Mouse (Mus musculus) thymus, postnatal 25 days (tissue): ENCODE data around the gene Ttc37.

Experiments
- DNase-seq: peaks from one replicate; pipeline ENCODE4 v3.0.0; 2022

Gene Ttc37

GRCm38 (mm10) chr13:76160587-76160986 lies 62.1 kb downstream of the Ttc37 start:
- no peak for DNase-seq

- no peak for DNase-seq
Measured at GRCm38 (mm10) chr13:76174297-76174696, 75.8 kb downstream of the Ttc37 start.

- DNase-seq = no peak
Measured at GRCm38 (mm10) chr13:76178700-76179099, 80.2 kb downstream of the Ttc37 start.

GRCm38 (mm10) chr13:76187651-76188050 lies 89.1 kb downstream of the Ttc37 start:
- no peak for DNase-seq

- DNase-seq = no peak
Measured at GRCm38 (mm10) chr13:76189190-76189589, 90.7 kb downstream of the Ttc37 start.

- DNase-seq = no peak
Measured at GRCm38 (mm10) chr13:76190273-76190672, 91.7 kb downstream of the Ttc37 start.

- DNase-seq = no peak
Measured at GRCm38 (mm10) chr13:76194937-76195336, 96.4 kb downstream of the Ttc37 start.

- no peak for DNase-seq
Measured at GRCm38 (mm10) chr13:76195431-76196138, 97.1 kb downstream of the Ttc37 start.

DNA sequence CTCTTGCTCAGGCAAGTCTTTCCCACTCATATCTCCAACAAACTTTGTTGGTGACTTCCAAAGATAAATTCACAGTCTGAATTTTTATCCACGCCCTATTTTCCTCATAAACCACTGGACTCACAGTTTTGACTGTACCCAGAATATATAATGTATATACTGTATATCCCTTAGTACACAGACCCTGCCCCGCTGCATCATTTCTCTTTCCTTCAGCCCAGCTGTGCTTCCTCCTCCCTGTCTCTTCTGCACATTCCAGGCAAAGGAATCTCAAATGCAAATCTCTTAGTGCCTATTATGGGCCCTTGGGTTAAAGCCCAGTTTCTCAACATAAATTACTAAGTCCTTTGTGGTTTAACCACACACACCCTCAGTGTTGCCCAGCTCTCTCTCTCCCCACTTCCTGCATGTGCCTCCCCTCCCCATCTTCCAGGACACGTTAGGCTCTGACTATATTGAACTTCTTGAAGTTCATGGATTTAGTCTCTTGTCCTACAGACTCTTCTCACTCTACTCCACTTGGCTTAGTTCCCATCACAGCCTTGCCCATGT lies 98.8 kb downstream of the Ttc37 start:
- no peak for DNase-seq

DNA sequence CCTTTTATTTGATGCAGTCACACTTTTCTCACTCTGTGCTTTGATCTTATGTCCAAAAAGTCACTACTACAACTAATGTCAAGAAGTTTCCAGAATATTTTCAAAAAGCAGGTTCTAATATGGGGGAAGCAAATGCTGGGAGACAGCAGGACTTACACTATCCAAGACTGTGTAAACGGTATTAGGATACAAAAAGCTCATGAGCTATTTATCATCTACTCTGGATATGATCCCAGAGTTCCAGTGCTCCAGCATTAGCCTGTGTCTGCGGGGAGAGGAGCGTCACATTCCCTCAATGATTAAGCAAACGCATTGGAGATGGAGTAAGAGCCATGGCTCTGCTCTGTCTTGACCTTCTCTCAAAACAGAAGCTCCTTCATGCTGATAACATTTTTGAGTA lies 101.4 kb downstream of the Ttc37 start:
- no peak for DNase-seq

- DNase-seq = no peak
Measured at GRCm38 (mm10) chr13:76214928-76215327, 116.4 kb downstream of the Ttc37 start.

DNA sequence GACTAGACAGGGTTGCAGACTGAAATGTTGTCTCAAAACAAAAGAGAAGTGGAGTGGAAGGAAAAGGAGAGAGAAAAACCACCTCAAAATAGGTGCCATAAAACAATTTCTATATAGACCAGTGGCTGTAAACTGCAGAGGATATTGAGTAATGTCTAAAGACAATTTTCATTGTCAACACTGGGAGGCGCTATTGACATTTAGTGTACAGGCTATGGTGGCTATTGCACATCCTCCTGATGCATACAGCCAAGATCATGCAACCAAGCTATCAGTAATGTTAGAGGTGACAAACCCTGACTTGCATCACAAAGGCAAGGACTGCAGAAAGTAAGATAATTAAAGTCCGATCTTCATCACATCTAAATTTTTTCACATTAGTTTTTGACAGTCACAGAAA lies 116.9 kb downstream of the Ttc37 start:
- DNase-seq = no peak
